Mouse (Mus musculus) thymus, adult 2 months (tissue): ENCODE measurements around the gene Lpo.

ENCODE experiments used
- CTCF ChIP-seq: fragments of 200-500 bp; IDR thresholded peaks from 2 replicates; pipeline ENCODE4 v1.5.1; 2012; ENCODE audit warnings: mild to moderate bottlenecking, control low read depth, low read length, moderate library complexity, borderline replicate concordance; ENCODE audit not compliant: control insufficient read depth, poor library complexity, insufficient read depth; ENCODE audit errors: extremely low read depth
- POLR2A ChIP-seq: fragments of 200-500 bp; IDR thresholded peaks from 2 replicates; pipeline ENCODE4 v1.6.1; 2012; ENCODE audit warnings: mild to moderate bottlenecking, low read length, control low read depth, moderate library complexity; ENCODE audit not compliant: control insufficient read depth, poor library complexity, insufficient read depth; ENCODE audit errors: extremely low read depth

- TF ChIP-seq CTCF (no peak), POLR2A (no peak)
These were observed 66.0 kb downstream of the Lpo start for GRCm38 (mm10) chr11:87761806-87762701.
